ENCODE assay signal across 8 mouse cellular contexts in the genomic region with DNA sequence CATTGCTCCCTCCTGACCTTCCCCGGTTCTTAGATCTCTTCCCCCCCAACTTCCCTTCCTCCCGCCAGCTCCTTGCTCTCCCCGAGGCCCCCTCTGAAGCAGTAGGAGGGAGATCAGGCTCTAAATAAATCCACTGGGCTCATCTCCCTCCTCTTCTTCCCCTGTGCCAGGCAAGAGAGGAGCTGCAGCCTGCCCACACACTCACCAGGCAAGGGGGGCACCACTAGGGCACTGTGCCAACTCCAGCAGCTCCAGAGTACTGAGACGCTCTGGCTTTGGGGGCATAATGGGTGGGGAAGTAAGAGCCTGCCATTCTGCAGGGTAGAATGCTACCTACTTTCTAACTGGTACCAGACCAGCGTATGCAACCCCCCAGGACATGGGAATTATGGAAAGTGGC. TPM values are rescaled to one million over a fixed set of nuclear protein-coding genes. Genes with fewer than 3 reads are reported as not detected.
DNase-seq lines count a peak whose midpoint lies in the region; ATAC-seq and TF ChIP-seq lines count a peak whose summit lies in the region.
"Had no signal": no experiment of that assay in that cellular context is flagged by ENCODE, and none has a peak within 500 bp of the region (broad histone marks: within the 10 kb centered on the region; RNA-seq: fewer than 3 reads in every experiment).

No protein-coding gene starts in this region.

- peak overlapping the region; percentile 94; the same call in 1 of the 2 replicates for H3K9ac ChIP-seq in neural tube, embryonic 11.5 days (ENCODE audit: low read length)
- H3K9ac ChIP-seq in forebrain, postnatal 0 days, result peak overlapping the region; percentile 86

- peak overlapping the region; percentile 82; the same call in 1 of the 2 replicates for H3K4me3 ChIP-seq in neural tube, embryonic 11.5 days (ENCODE audit: low read depth, low read length)
- peak overlapping the region; percentile 66 for H3K4me3 ChIP-seq in forebrain, postnatal 0 days (ENCODE audit: low read depth, low read length)

- H3K4me1 ChIP-seq in neural tube, embryonic 11.5 days (ENCODE audit: control insufficient read depth, insufficient read depth, low read length), result peaks cover 34% of the 10 kb centered on the region
- peaks cover 13% of the 10 kb centered on the region; the same call in 1 of the 2 replicates for H3K4me1 ChIP-seq in forebrain, postnatal 0 days (ENCODE audit: insufficient read depth)

- H3K4me2 ChIP-seq in neural tube, embryonic 11.5 days (ENCODE audit: low read depth), result peak overlapping the region; percentile 96
- peak overlapping the region; percentile 82 for H3K4me2 ChIP-seq in forebrain, postnatal 0 days (ENCODE audit: low read depth)

- WGBS in neural tube, embryonic 11.5 days, result 44% methylated on average over 4 of the region's 5 CpGs
- 26% methylated on average over 5 of the region's 5 CpGs for WGBS in forebrain, postnatal 0 days

- no peak overlapping the region for H3K27ac ChIP-seq in neural tube, embryonic 11.5 days (ENCODE audit: low read depth, low read length)
- no peak overlapping the region for H3K27ac ChIP-seq in forebrain, postnatal 0 days (ENCODE audit: low read depth, low read length)

- intact Hi-C loops in left cerebral cortex, postnatal 25 days (cut with DNase I), result no loop called here
- intact Hi-C loops in gastrocnemius, postnatal 36 days (cut with DNase I), result no loop called here

- ATAC-seq in neural tube, embryonic 11.5 days (ENCODE audit: insufficient read depth, low FRiP score, low TSS enrichment), result no peak
- no peak for ATAC-seq in forebrain, postnatal 0 days

- H3K36me3 ChIP-seq in neural tube, embryonic 11.5 days (ENCODE audit: control insufficient read depth, insufficient read depth, low read length), result 0 out of 2 replicates have a peak, but pooled peaks cover 4% of the 10 kb centered on the region
- peaks cover 23% of the 10 kb centered on the region for H3K36me3 ChIP-seq in forebrain, postnatal 0 days (ENCODE audit: insufficient read depth)

- H3K27me3 ChIP-seq in neural tube, embryonic 11.5 days (ENCODE audit: control insufficient read depth, insufficient read depth, low read length), result peaks cover 24% of the 10 kb centered on the region
- H3K27me3 ChIP-seq in forebrain, postnatal 0 days (ENCODE audit: insufficient read depth, low read length), result no peaks in the 10 kb centered on the region

- no peak for TF ChIP-seq CTCF in forebrain, postnatal 0 days (IDR thresholded peaks at IDR 0.05; ENCODE audit: low read depth)

- no peaks in the 10 kb centered on the region for H3K9me3 ChIP-seq in neural tube, embryonic 11.5 days (ENCODE audit: control insufficient read depth, low read length)
- no peaks in the 10 kb centered on the region for H3K9me3 ChIP-seq in forebrain, postnatal 0 days (ENCODE audit: low read length)

- DNase-seq in neural tube, embryonic 11.5 days (ENCODE audit: low spot score), result no peak
- no peak for DNase-seq in neural tube, embryonic 10.5 days (ENCODE audit: extremely low spot score, low spot score)
- DNase-seq in forebrain, postnatal 0 days, result peak; percentile 66
- peak; percentile 68 to 88 for DNase-seq in left cerebral cortex, postnatal 25 days (ENCODE audit: low spot score in 2 of 2)
- DNase-seq in right cerebral cortex, postnatal 4 days, result peak; percentile 71
- DNase-seq in layer of hippocampus, adult 11-12 months (ENCODE audit: low spot score), result no peak
- no peak for DNase-seq in gastrocnemius, postnatal 36 days
- DNase-seq: heart, postnatal 36 days had no signal

RNA-seq across cellular contexts. Expression of a gene that starts 5.9 kb away (rescaled TPM):
- 57.4 and 58.4 TPM in 2 replicates for polyA plus RNA-seq in neural tube, embryonic 11.5 days (2014; fragmentation: Nextera tagmentation; extraction: Ambion mirVana)
- total RNA-seq in forebrain, postnatal 0 days (2014; rRNA removed), result 191 and 201 TPM in 2 replicates
- polyA plus RNA-seq in forebrain, postnatal 0 days (2015; fragmentation: Nextera tagmentation; extraction: Ambion mirVana), result 133 and 139 TPM in 2 replicates
- 100 to 1,000 TPM; 277 to 286 TPM for total RNA-seq in left cerebral cortex, postnatal 25 days (2021)
- total RNA-seq in gastrocnemius, postnatal 36 days (2021), result 1 to 10 TPM; 2.5 to 4.2 TPM

RNA-seq across cellular contexts. Expression of a gene that starts 26.2 kb away (rescaled TPM):
- 19.5 and 24.1 TPM in 2 replicates for polyA plus RNA-seq in neural tube, embryonic 11.5 days (2014; fragmentation: Nextera tagmentation; extraction: Ambion mirVana)
- 54.9 and 70.6 TPM in 2 replicates for total RNA-seq in forebrain, postnatal 0 days (2014; rRNA removed)
- 11.9 and 13.8 TPM in 2 replicates for polyA plus RNA-seq in forebrain, postnatal 0 days (2015; fragmentation: Nextera tagmentation; extraction: Ambion mirVana)
- total RNA-seq in left cerebral cortex, postnatal 25 days (2021), result 10 to 100 TPM; 69.4 to 75.8 TPM
- 10 to 100 TPM; 50.0 to 56.2 TPM for total RNA-seq in gastrocnemius, postnatal 36 days (2021)

RNA-seq across cellular contexts. Expression of a gene that starts 26.6 kb away (rescaled TPM):
- 11.4 and 12.7 TPM in 2 replicates for polyA plus RNA-seq in neural tube, embryonic 11.5 days (2014; fragmentation: Nextera tagmentation; extraction: Ambion mirVana)
- total RNA-seq in forebrain, postnatal 0 days (2014; rRNA removed), result 39.2 and 42.3 TPM in 2 replicates
- 1.9 and 5.4 TPM in 2 replicates for polyA plus RNA-seq in forebrain, postnatal 0 days (2015; fragmentation: Nextera tagmentation; extraction: Ambion mirVana)
- total RNA-seq in left cerebral cortex, postnatal 25 days (2021), result 10 to 100 TPM; 51.7 to 53.7 TPM
- 10 to 100 TPM; 24.2 to 26.7 TPM for total RNA-seq in gastrocnemius, postnatal 36 days (2021)

RNA-seq across cellular contexts. Expression of a gene that starts 40.7 kb away (rescaled TPM):
- polyA plus RNA-seq in neural tube, embryonic 11.5 days (2014; fragmentation: Nextera tagmentation; extraction: Ambion mirVana), result 5.2 and 5.3 TPM in 2 replicates
- total RNA-seq in forebrain, postnatal 0 days (2014; rRNA removed), result 34.1 and 56.6 TPM in 2 replicates
- polyA plus RNA-seq in forebrain, postnatal 0 days (2015; fragmentation: Nextera tagmentation; extraction: Ambion mirVana), result 20.9 and 24.1 TPM in 2 replicates
- 10 to 100 TPM; 31.8 to 36.8 TPM for total RNA-seq in left cerebral cortex, postnatal 25 days (2021)
- 1 to 10 TPM in 1 of 2 experiments, under 1 TPM in 1; 0.81 to 1.5 TPM for total RNA-seq in gastrocnemius, postnatal 36 days (2021)

Comparison
In these comparisons a context has a peak if more than half of its experiments do, and no peak if none do; other contexts are left out.
1. DNase-seq: peak in forebrain, postnatal 0 days (single experiment), left cerebral cortex, postnatal 25 days (2 of 2) and right cerebral cortex, postnatal 4 days (single experiment); none in neural tube, embryonic 11.5 days (single experiment), neural tube, embryonic 10.5 days (single experiment), layer of hippocampus, adult 11-12 months (single experiment) and gastrocnemius, postnatal 36 days (0 of 2).
2. RNA of a gene that starts 5.9 kb away (total RNA-seq): 277 to 286 TPM in left cerebral cortex, postnatal 25 days and 191 to 201 TPM in forebrain, postnatal 0 days; 2.5 to 4.2 TPM in gastrocnemius, postnatal 36 days; every median in the first group is over 10 times any median in the second.